Mouse (Mus musculus): ENCODE measurements around the gene Btaf1. TPM values are rescaled to one million over a fixed set of nuclear protein-coding genes. Genes with fewer than 3 reads are reported as not detected.

The Btaf1 gene
- total and polyA plus RNA-seq, 2 experiments from 2014 or later: 3.3 to 23.0 TPM

DNA sequence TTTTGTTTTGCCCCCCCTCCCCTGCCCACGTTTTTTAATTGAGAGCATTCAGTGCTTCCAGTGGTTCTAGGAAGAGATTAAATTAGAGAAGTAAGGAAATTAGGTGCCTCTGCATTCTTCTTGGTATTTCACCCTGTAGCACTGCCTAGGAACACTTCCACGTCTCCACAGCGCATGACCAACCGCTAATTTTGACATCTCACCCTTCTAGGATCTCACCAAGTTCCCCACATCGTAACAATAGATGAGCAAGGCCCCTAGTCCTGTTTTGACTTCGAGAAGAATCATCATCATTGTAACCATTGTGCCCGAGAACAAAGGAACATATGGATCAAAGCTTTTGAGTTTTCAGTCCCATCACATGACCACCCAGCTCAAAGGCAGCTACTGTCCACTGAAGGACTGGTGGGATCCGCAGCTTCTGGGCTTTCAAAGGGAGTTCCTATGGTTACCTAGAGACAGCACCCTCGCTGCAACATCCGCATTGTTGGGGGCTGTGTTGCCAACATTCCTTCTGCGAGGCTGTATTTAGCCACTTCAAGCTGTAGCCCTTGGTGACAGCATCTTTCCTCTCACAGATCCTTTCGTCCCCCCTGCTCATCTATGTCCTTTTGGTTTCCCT, 15.3 kb upstream of the Btaf1 start:
- Histone ChIP-seq H3K9me3 (ENCODE audit: low read length) (no peaks in the 10 kb centered on the region), H3K27ac (ENCODE audit: low read depth, low read length) (peak overlapping the region; percentile 54), H3K9ac (no peak overlapping the region), H3K36me3 (ENCODE audit: insufficient read depth) (no peaks in the 10 kb centered on the region), H3K27me3 (ENCODE audit: insufficient read depth, low read length) (no peaks in the 10 kb centered on the region), H3K4me2 (ENCODE audit: low read depth) (no peak overlapping the region), H3K4me1 (ENCODE audit: insufficient read depth) (no peaks in the 10 kb centered on the region), H3K4me3 (ENCODE audit: low read depth, low read length) (no peak overlapping the region)
- ATAC-seq: peak; percentile 94
- no peak for TF ChIP-seq CTCF (IDR thresholded peaks at IDR 0.05; ENCODE audit: low read depth)
- WGBS: 16% methylated on average over 12 of the region's 12 CpGs
- DNase-seq: peak; percentile 78

DNA sequence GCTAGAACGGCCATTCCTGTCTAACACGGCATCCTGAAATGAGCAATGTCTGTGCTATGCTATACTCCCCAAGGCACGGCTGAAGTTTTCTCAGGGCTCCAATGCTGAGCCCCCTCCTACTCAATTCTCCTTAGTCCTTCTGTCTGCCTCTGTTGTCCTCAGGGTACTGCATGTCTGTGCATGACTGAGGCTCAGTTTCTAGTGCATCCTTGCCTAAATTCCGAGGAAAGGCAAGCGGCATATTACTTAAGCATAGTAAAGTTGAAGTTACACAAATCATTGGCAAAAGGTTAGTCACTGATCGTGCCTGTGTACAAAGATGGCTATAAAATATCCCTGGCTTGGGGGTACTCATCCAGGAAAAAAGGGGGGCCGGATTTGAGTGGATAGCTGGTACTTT, 12.8 kb upstream of the Btaf1 start:
- Histone ChIP-seq H3K9ac (no peak overlapping the region), H3K27ac (ENCODE audit: low read depth, low read length) (no peak overlapping the region), H3K4me3 (ENCODE audit: low read depth, low read length) (no peak overlapping the region), H3K4me2 (ENCODE audit: low read depth) (no peak overlapping the region), H3K9me3 (ENCODE audit: low read length) (no peaks in the 10 kb centered on the region), H3K4me1 (ENCODE audit: insufficient read depth) (no peaks in the 10 kb centered on the region), H3K36me3 (ENCODE audit: insufficient read depth) (no peaks in the 10 kb centered on the region), H3K27me3 (ENCODE audit: insufficient read depth, low read length) (no peaks in the 10 kb centered on the region)
- DNase-seq (no peak), ATAC-seq (no peak)
- 86% methylated on average over 7 of the region's 7 CpGs for WGBS
- no peak for TF ChIP-seq CTCF (IDR thresholded peaks at IDR 0.05; ENCODE audit: low read depth)

- Histone ChIP-seq H3K9ac (no peak overlapping the region), H3K27me3 (ENCODE audit: insufficient read depth, low read length) (no peaks in the 10 kb centered on the region), H3K4me3 (ENCODE audit: low read depth, low read length) (no peak overlapping the region), H3K4me1 (ENCODE audit: insufficient read depth) (no peaks in the 10 kb centered on the region), H3K27ac (ENCODE audit: low read depth, low read length) (no peak overlapping the region), H3K4me2 (ENCODE audit: low read depth) (no peak overlapping the region), H3K9me3 (ENCODE audit: low read length) (no peaks in the 10 kb centered on the region), H3K36me3 (ENCODE audit: insufficient read depth) (no peaks in the 10 kb centered on the region)
- DNase-seq (no peak), ATAC-seq (no peak)
- 68% methylated on average over 4 of the region's 4 CpGs for WGBS
- TF ChIP-seq CTCF (IDR thresholded peaks at IDR 0.05; ENCODE audit: low read depth): no peak
These were observed 9.7 kb upstream of the Btaf1 start for GRCm38 (mm10) chr19:36916206-36916605.

- DNase-seq: no peak
- TF ChIP-seq CTCF (IDR thresholded peaks at IDR 0.05; ENCODE audit: low read depth): no peak
- Histone ChIP-seq H3K9me3 (ENCODE audit: low read length) (no peaks in the 10 kb centered on the region), H3K4me1 (ENCODE audit: insufficient read depth) (no peaks in the 10 kb centered on the region), H3K9ac (no peak overlapping the region), H3K27me3 (ENCODE audit: insufficient read depth, low read length) (no peaks in the 10 kb centered on the region), H3K36me3 (ENCODE audit: insufficient read depth) (no peaks in the 10 kb centered on the region), H3K4me3 (ENCODE audit: low read depth, low read length) (no peak overlapping the region), H3K27ac (ENCODE audit: low read depth, low read length) (no peak overlapping the region), H3K4me2 (ENCODE audit: low read depth) (peak overlapping the region; percentile 5; the same call in 1 of the 2 replicates)
- WGBS: 79% methylated on average over 1 of the region's 1 CpGs
- ATAC-seq: no peak
These were observed 8.9 kb upstream of the Btaf1 start for GRCm38 (mm10) chr19:36916876-36917389.

GRCm38 (mm10) chr19:36918441-36919301, 7.2 kb upstream of the Btaf1 start:
- Histone ChIP-seq H3K36me3 (ENCODE audit: insufficient read depth) (no peaks in the 10 kb centered on the region), H3K9ac (peak overlapping the region; percentile 84), H3K27me3 (ENCODE audit: insufficient read depth, low read length) (no peaks in the 10 kb centered on the region), H3K9me3 (ENCODE audit: low read length) (no peaks in the 10 kb centered on the region), H3K4me3 (ENCODE audit: low read depth, low read length) (peak overlapping the region; percentile 79), H3K27ac (ENCODE audit: low read depth, low read length) (peak overlapping the region; percentile 84), H3K4me1 (ENCODE audit: insufficient read depth) (no peaks in the 10 kb centered on the region), H3K4me2 (ENCODE audit: low read depth) (peak overlapping the region; percentile 79)
- WGBS: under 1% methylated on average over 75 of the region's 85 CpGs
- DNase-seq: peak; percentile 87
- peak; percentile 75 for TF ChIP-seq CTCF (IDR thresholded peaks at IDR 0.05; ENCODE audit: low read depth)
- ATAC-seq: peak; percentile 94

DNA sequence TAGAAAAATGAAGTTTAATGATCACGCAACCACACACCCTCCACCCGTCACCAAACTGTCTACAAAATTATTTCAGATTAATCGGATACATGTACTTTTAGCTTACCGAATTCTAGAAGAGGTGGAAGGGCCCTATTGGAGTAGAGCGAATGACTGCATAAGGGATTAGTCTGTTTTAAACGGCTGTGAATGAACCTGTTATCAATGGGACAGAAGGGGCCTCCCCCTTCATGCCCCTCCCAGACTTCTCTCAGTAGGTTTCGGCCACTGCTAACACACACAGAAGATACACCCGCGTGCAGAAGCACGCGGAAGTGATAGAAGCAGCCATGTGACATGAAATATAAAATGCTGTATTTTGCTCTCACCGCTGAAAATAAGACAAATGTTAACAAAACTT, 6.4 kb upstream of the Btaf1 start, which contains the start of gene Fgfbp3:
Gene Fgfbp3 (minus strand): TSS at position 150 of the 400 bp plus-strand sequence.
- ATAC-seq: peak; percentile 13; the same call in 1 of the 2 replicates
- peak; percentile 40 for DNase-seq
- H3K4me1 ChIP-seq (ENCODE audit: insufficient read depth): no peaks in the 10 kb centered on the region
- peak within 1 kb of the TSS; percentile 84 for H3K9ac ChIP-seq
- H3K9me3 ChIP-seq (ENCODE audit: low read length): no peaks in the 10 kb centered on the region
- no peaks in the 10 kb centered on the region for H3K27me3 ChIP-seq (ENCODE audit: insufficient read depth, low read length)
- whole genome bisulfite sequencing: 4% methylated on average over 12 of the region's 12 CpGs
- no peak for TF ChIP-seq CTCF (IDR thresholded peaks at IDR 0.05; ENCODE audit: low read depth)
- H3K27ac ChIP-seq (ENCODE audit: low read depth, low read length): peak within 1 kb of the TSS; percentile 84
- peak within 1 kb of the TSS; percentile 79 for H3K4me3 ChIP-seq (ENCODE audit: low read depth, low read length)
- no peaks in the 10 kb centered on the region for H3K36me3 ChIP-seq (ENCODE audit: insufficient read depth)
- peak within 1 kb of the TSS; percentile 79 for H3K4me2 ChIP-seq (ENCODE audit: low read depth)

GRCm38 (mm10) chr19:36922015-36922414, 3.9 kb upstream of the Btaf1 start:
- H3K9ac ChIP-seq: no peak overlapping the region
- peak; percentile 59 for DNase-seq
- 23% methylated on average over 2 of the region's 2 CpGs for WGBS
- H3K9me3 ChIP-seq (ENCODE audit: low read length): no peaks in the 10 kb centered on the region
- H3K4me2 ChIP-seq (ENCODE audit: low read depth): no peak overlapping the region
- 0 out of 2 replicates have a peak, but pooled peaks cover 7% of the 10 kb centered on the region for H3K4me1 ChIP-seq (ENCODE audit: insufficient read depth)
- no peak overlapping the region for H3K4me3 ChIP-seq (ENCODE audit: low read depth, low read length)
- no peaks in the 10 kb centered on the region for H3K36me3 ChIP-seq (ENCODE audit: insufficient read depth)
- no peak overlapping the region for H3K27ac ChIP-seq (ENCODE audit: low read depth, low read length)
- H3K27me3 ChIP-seq (ENCODE audit: insufficient read depth, low read length): no peaks in the 10 kb centered on the region
- TF ChIP-seq CTCF (IDR thresholded peaks at IDR 0.05; ENCODE audit: low read depth): peak; percentile 63
- ATAC-seq: no peak
